Mouse (Mus musculus) testis, adult 2 months (tissue): ENCODE measurements around the gene Lrrc32.

ENCODE experiments used
- CTCF ChIP-seq: fragments of 200-500 bp; IDR thresholded peaks from 2 replicates; pipeline ENCODE4 v1.5.1; 2012; ENCODE audit warnings: low read depth, mild to moderate bottlenecking, inconsistent platforms, low read length, moderate library complexity; ENCODE audit not compliant: control insufficient read depth, insufficient read depth, insufficient replicate concordance
- POLR2A ChIP-seq: fragments of 200-500 bp; IDR thresholded peaks from 2 replicates; pipeline ENCODE4 v1.6.1; 2012; ENCODE audit warnings: low read depth, mild to moderate bottlenecking, inconsistent platforms, low read length, moderate library complexity; ENCODE audit not compliant: control insufficient read depth

DNA sequence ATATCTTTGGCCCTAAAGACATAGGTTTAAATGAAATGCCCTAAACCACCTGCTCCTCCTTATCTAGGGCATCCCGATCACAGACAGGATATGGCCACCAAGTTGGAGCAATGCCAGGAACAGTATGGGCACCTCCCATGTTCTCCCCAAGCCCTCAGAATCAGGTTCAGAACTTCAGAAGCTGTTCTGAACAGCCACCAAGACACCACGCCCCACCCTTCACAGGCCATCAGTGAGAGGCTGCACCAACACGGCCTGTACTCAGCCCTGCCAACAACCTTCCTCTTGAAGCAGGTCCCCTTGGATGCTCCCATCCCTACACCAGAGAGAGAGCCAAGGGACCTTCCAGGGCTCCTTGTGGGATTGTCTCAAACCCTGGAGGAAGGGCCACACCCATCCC lies 55.5 kb downstream of the Lrrc32 start:
- TF ChIP-seq CTCF (no peak), POLR2A (no peak)
